Mouse (Mus musculus) kidney, adult 2 months (tissue): ENCODE measurements at regions not wholly inside any gene's neighbourhood (a gene's known extent, or its start where the extent isn't known, plus 50 kb on each side); places are given as distances from the start of the nearest gene placed in this dataset.

Source experiments
- DNase-seq: peaks from one replicate; pipeline ENCODE4 v3.0.0; 2021
- H3K27ac ChIP-seq: fragments of 200-500 bp; 2 replicates; pipeline ENCODE4 v1.5.1; 2012; ENCODE audit warnings: low read depth, low read length, control low read depth, inconsistent platforms; ENCODE audit not compliant: insufficient read depth
- H3K27me3 ChIP-seq: fragments of 200-500 bp; replicated peaks from 2 replicates; pipeline ENCODE4 v1.6.1; 2012; ENCODE audit warnings: mild to moderate bottlenecking, moderate library complexity, low read length, inconsistent platforms; ENCODE audit not compliant: control insufficient read depth, insufficient read depth
- H3K36me3 ChIP-seq: fragments of 200-500 bp; 2 replicates; pipeline ENCODE4 v1.6.1; 2012; ENCODE audit warnings: mild to moderate bottlenecking, moderate library complexity, low read length, inconsistent platforms; ENCODE audit not compliant: control insufficient read depth, insufficient read depth
- H3K4me1 ChIP-seq: fragments of 200-500 bp; 2 replicates; pipeline ENCODE4 v1.6.1; 2011; ENCODE audit warnings: low read length; ENCODE audit not compliant: control insufficient read depth, insufficient read depth
- H3K4me3 ChIP-seq: fragments of 200-500 bp; 2 replicates; pipeline ENCODE4 v1.5.1; 2011; ENCODE audit warnings: mild to moderate bottlenecking, low read depth, low read length, control low read depth; ENCODE audit not compliant: insufficient read depth
- CTCF ChIP-seq: fragments of 200-500 bp; conservative IDR thresholded peaks from 2 replicates; pipeline ENCODE4 v1.5.1; 2011; ENCODE audit warnings: low read depth, mild to moderate bottlenecking, control low read depth, low read length, moderate library complexity, mixed read lengths; ENCODE audit not compliant: insufficient read depth, insufficient read length
- POLR2A ChIP-seq: fragments of 200-500 bp; IDR thresholded peaks from one replicate; pipeline ENCODE4 v1.6.1; 2011; ENCODE audit warnings: low read depth, low read length, control low read depth
- WGBS: fragments of 180-500 bp; shearing (Covaris S2); methylation state at CpG from one replicate; pipeline ENCODE4 v1.1.7; 2018; 5-methylcytosine and 5-hydroxymethylcytosine counted together

GRCm38 (mm10) chr6:127246730-127247129 is 94.7 kb upstream of the Ccnd2 start:
- DNase-seq: no peak
- no peaks in the 10 kb centered on the region for H3K27me3 ChIP-seq
- H3K4me3 ChIP-seq: no peak overlapping the region
- no peak overlapping the region for H3K27ac ChIP-seq
- H3K36me3 ChIP-seq: no peaks in the 10 kb centered on the region
- WGBS: 66% methylated on average over 7 of the region's 7 CpGs
- no peak for TF ChIP-seq CTCF
- no peak for TF ChIP-seq POLR2A
- no peaks in the 10 kb centered on the region for H3K4me1 ChIP-seq

GRCm38 (mm10) chr6:127247343-127247742 is 95.3 kb upstream of the Ccnd2 start:
- Histone ChIP-seq H3K4me1 (no peaks in the 10 kb centered on the region), H3K27ac (no peak overlapping the region), H3K36me3 (no peaks in the 10 kb centered on the region), H3K27me3 (no peaks in the 10 kb centered on the region), H3K4me3 (no peak overlapping the region)
- DNase-seq: no peak
- no peak for TF ChIP-seq POLR2A
- no peak for TF ChIP-seq CTCF
- WGBS: 62% methylated on average over 5 of the region's 5 CpGs

- Histone ChIP-seq H3K36me3 (no peaks in the 10 kb centered on the region), H3K27ac (no peak overlapping the region), H3K27me3 (no peaks in the 10 kb centered on the region), H3K4me1 (no peaks in the 10 kb centered on the region), H3K4me3 (no peak overlapping the region)
- DNase-seq: no peak
- WGBS: 57% methylated on average over 8 of the region's 8 CpGs
- no peak for TF ChIP-seq CTCF
Measured at GRCm38 (mm10) chr6:127250181-127250873, 98.3 kb upstream of the Ccnd2 start.

GRCm38 (mm10) chr6:127250874-127251670 is 99.1 kb upstream of the Ccnd2 start:
- no peak overlapping the region for H3K27ac ChIP-seq
- 41% methylated on average over 11 of the region's 11 CpGs for WGBS
- H3K4me1 ChIP-seq: no peaks in the 10 kb centered on the region
- H3K4me3 ChIP-seq: no peak overlapping the region
- no peak for DNase-seq
- H3K36me3 ChIP-seq: no peaks in the 10 kb centered on the region
- TF ChIP-seq CTCF (no peak), POLR2A (no peak)
- H3K27me3 ChIP-seq: no peaks in the 10 kb centered on the region

- WGBS: 4% methylated on average over 5 of the region's 5 CpGs
Measured at GRCm38 (mm10) chr6:127251671-127251985, 99.6 kb upstream of the Ccnd2 start.

GRCm38 (mm10) chr6:127252000-127252721 is 100.2 kb upstream of the Ccnd2 start:
- no peak for TF ChIP-seq POLR2A
- no peak for TF ChIP-seq CTCF
- DNase-seq: no peak
- Histone ChIP-seq H3K36me3 (no peaks in the 10 kb centered on the region), H3K27ac (no peak overlapping the region), H3K4me3 (no peak overlapping the region), H3K4me1 (no peaks in the 10 kb centered on the region), H3K27me3 (no peaks in the 10 kb centered on the region)
- WGBS: 23% methylated on average over 3 of the region's 3 CpGs

More at GRCm38 (mm10) chr6:127251671-127251985, 99.6 kb upstream of the Ccnd2 start:
- Histone ChIP-seq H3K27me3 (no peaks in the 10 kb centered on the region), H3K36me3 (no peaks in the 10 kb centered on the region), H3K4me3 (no peak overlapping the region), H3K4me1 (no peaks in the 10 kb centered on the region), H3K27ac (no peak overlapping the region)
- TF ChIP-seq CTCF (no peak), POLR2A (no peak)
- DNase-seq: peak; percentile 70

GRCm38 (mm10) chr6:127253935-127254334 is 101.9 kb upstream of the Ccnd2 start:
- H3K27ac ChIP-seq: no peak overlapping the region
- peak; percentile 18 for DNase-seq
- no peaks in the 10 kb centered on the region for H3K36me3 ChIP-seq
- TF ChIP-seq CTCF (no peak), POLR2A (no peak)
- WGBS: 65% methylated on average over 3 of the region's 3 CpGs
- H3K4me1 ChIP-seq: no peaks in the 10 kb centered on the region
- no peak overlapping the region for H3K4me3 ChIP-seq
- no peaks in the 10 kb centered on the region for H3K27me3 ChIP-seq
